Mouse (Mus musculus): ENCODE measurements around the gene Tyw1. TPM values are rescaled to one million over a fixed set of nuclear protein-coding genes. Genes with fewer than 3 reads are reported as not detected.

Gene Tyw1
- polyA plus RNA-seq, 1 experiment from 2014 or later: 30.4 TPM

- no peak overlapping the region for H3K4me3 ChIP-seq
- ATAC-seq (ENCODE audit: low FRiP score, low read depth): no peak
- 80% methylated on average over 11 of the region's 11 CpGs for WGBS
- no peaks in the 10 kb centered on the region for H3K27me3 ChIP-seq
- H3K9ac ChIP-seq (replicated peaks): no peak overlapping the region
- H3K36me3 ChIP-seq: peaks cover 67% of the 10 kb centered on the region
- no peak overlapping the region for H3K4me2 ChIP-seq (replicated peaks)
- H3K9me3 ChIP-seq: no peaks in the 10 kb centered on the region
- no peaks in the 10 kb centered on the region for H3K4me1 ChIP-seq
- no peak overlapping the region for H3K27ac ChIP-seq (replicated peaks)
These were observed 13.6 kb downstream of the Tyw1 start for GRCm38 (mm10) chr5:130268976-130269375.

- H3K4me3 ChIP-seq: no peak overlapping the region
- ATAC-seq (ENCODE audit: low FRiP score, low read depth): no peak
- no peak overlapping the region for H3K27ac ChIP-seq (replicated peaks)
- H3K4me2 ChIP-seq (replicated peaks): no peak overlapping the region
- H3K4me1 ChIP-seq: no peaks in the 10 kb centered on the region
- H3K9me3 ChIP-seq: no peaks in the 10 kb centered on the region
- 95% methylated on average over 1 of the region's 1 CpGs for WGBS
- H3K36me3 ChIP-seq: peaks cover 78% of the 10 kb centered on the region
- H3K27me3 ChIP-seq: no peaks in the 10 kb centered on the region
- H3K9ac ChIP-seq (replicated peaks): no peak overlapping the region
These were observed 16.9 kb downstream of the Tyw1 start for GRCm38 (mm10) chr5:130272344-130272743.

- Histone ChIP-seq H3K4me3 (no peak overlapping the region), H3K36me3 (peaks cover 74% of the 10 kb centered on the region)
These were observed 17.6 kb downstream of the Tyw1 start for GRCm38 (mm10) chr5:130273046-130273445.

GRCm38 (mm10) chr5:130275509-130275908, 20.1 kb downstream of the Tyw1 start:
- H3K4me1 ChIP-seq: no peaks in the 10 kb centered on the region
- H3K27ac ChIP-seq (replicated peaks): no peak overlapping the region
- no peak overlapping the region for H3K9ac ChIP-seq (replicated peaks)
- H3K36me3 ChIP-seq: peaks cover 75% of the 10 kb centered on the region
- WGBS: 60% methylated on average over 4 of the region's 4 CpGs
- H3K9me3 ChIP-seq: no peaks in the 10 kb centered on the region
- H3K27me3 ChIP-seq: no peaks in the 10 kb centered on the region
- ATAC-seq (ENCODE audit: low FRiP score, low read depth): no peak
- no peak overlapping the region for H3K4me3 ChIP-seq
- no peak overlapping the region for H3K4me2 ChIP-seq (replicated peaks)

More at GRCm38 (mm10) chr5:130273046-130273445, 17.6 kb downstream of the Tyw1 start:
- H3K9me3 ChIP-seq: no peaks in the 10 kb centered on the region
- H3K27me3 ChIP-seq: no peaks in the 10 kb centered on the region
- 91% methylated on average over 6 of the region's 6 CpGs for WGBS
- no peak for ATAC-seq (ENCODE audit: low FRiP score, low read depth)
- H3K4me2 ChIP-seq (replicated peaks): no peak overlapping the region
- no peak overlapping the region for H3K27ac ChIP-seq (replicated peaks)
- no peak overlapping the region for H3K9ac ChIP-seq (replicated peaks)
- no peaks in the 10 kb centered on the region for H3K4me1 ChIP-seq

- ATAC-seq (ENCODE audit: low FRiP score, low read depth): no peak
- 87% methylated on average over 7 of the region's 7 CpGs for WGBS
- H3K27ac ChIP-seq (replicated peaks): no peak overlapping the region
These were observed 22.6 kb downstream of the Tyw1 start for GRCm38 (mm10) chr5:130278011-130278472.

GRCm38 (mm10) chr5:130283079-130283732, 27.8 kb downstream of the Tyw1 start:
- no peaks in the 10 kb centered on the region; the same call in 1 of the 2 replicates for H3K9me3 ChIP-seq
- no peak overlapping the region for H3K27ac ChIP-seq (replicated peaks)
- no peak overlapping the region for H3K4me3 ChIP-seq
- peaks cover 86% of the 10 kb centered on the region for H3K36me3 ChIP-seq
- 97% methylated on average over 9 of the region's 9 CpGs for WGBS
- no peak overlapping the region for H3K9ac ChIP-seq (replicated peaks)
- H3K4me2 ChIP-seq (replicated peaks): no peak overlapping the region
- H3K27me3 ChIP-seq: no peaks in the 10 kb centered on the region
- H3K4me1 ChIP-seq: no peaks in the 10 kb centered on the region
- no peak for ATAC-seq (ENCODE audit: low FRiP score, low read depth)

More at GRCm38 (mm10) chr5:130278011-130278472, 22.6 kb downstream of the Tyw1 start:
- Histone ChIP-seq H3K4me3 (no peak overlapping the region), H3K9ac (replicated peaks) (no peak overlapping the region), H3K9me3 (no peaks in the 10 kb centered on the region), H3K36me3 (peaks cover 73% of the 10 kb centered on the region), H3K4me2 (replicated peaks) (no peak overlapping the region), H3K27me3 (no peaks in the 10 kb centered on the region), H3K4me1 (no peaks in the 10 kb centered on the region)

GRCm38 (mm10) chr5:130288106-130288505, 32.7 kb downstream of the Tyw1 start:
- Histone ChIP-seq H3K27me3 (no peaks in the 10 kb centered on the region), H3K36me3 (peaks cover 77% of the 10 kb centered on the region), H3K4me2 (replicated peaks) (no peak overlapping the region), H3K4me1 (no peaks in the 10 kb centered on the region), H3K9ac (replicated peaks) (no peak overlapping the region), H3K27ac (replicated peaks) (no peak overlapping the region), H3K4me3 (no peak overlapping the region), H3K9me3 (peaks cover 3% of the 10 kb centered on the region; the same call in 1 of the 2 replicates)
- WGBS: 93% methylated on average over 7 of the region's 7 CpGs
- no peak for ATAC-seq (ENCODE audit: low FRiP score, low read depth)

GRCm38 (mm10) chr5:130290242-130290641, 34.8 kb downstream of the Tyw1 start:
- H3K4me1 ChIP-seq: no peaks in the 10 kb centered on the region; the same call in 1 of the 2 replicates
- 0 out of 2 replicates have a peak, but pooled peaks cover 3% of the 10 kb centered on the region for H3K9me3 ChIP-seq
- H3K36me3 ChIP-seq: peaks cover 68% of the 10 kb centered on the region
- over 99% methylated on average over 6 of the region's 6 CpGs for WGBS
- no peak overlapping the region for H3K9ac ChIP-seq (replicated peaks)
- no peak for ATAC-seq (ENCODE audit: low FRiP score, low read depth)
- no peaks in the 10 kb centered on the region for H3K27me3 ChIP-seq
- H3K4me3 ChIP-seq: no peak overlapping the region
- H3K27ac ChIP-seq (replicated peaks): no peak overlapping the region
- no peak overlapping the region for H3K4me2 ChIP-seq (replicated peaks)

- H3K4me3 ChIP-seq: no peak overlapping the region
- H3K27me3 ChIP-seq: no peaks in the 10 kb centered on the region
- no peak overlapping the region for H3K4me2 ChIP-seq (replicated peaks)
- H3K27ac ChIP-seq (replicated peaks): no peak overlapping the region
- ATAC-seq (ENCODE audit: low FRiP score, low read depth): no peak
- 96% methylated on average over 12 of the region's 12 CpGs for WGBS
- H3K9me3 ChIP-seq: 0 out of 2 replicates have a peak, but pooled peaks cover 3% of the 10 kb centered on the region
- H3K4me1 ChIP-seq: no peaks in the 10 kb centered on the region; the same call in 1 of the 2 replicates
- no peak overlapping the region for H3K9ac ChIP-seq (replicated peaks)
- peaks cover 64% of the 10 kb centered on the region for H3K36me3 ChIP-seq
These were observed 35.4 kb downstream of the Tyw1 start for GRCm38 (mm10) chr5:130290775-130291174.

GRCm38 (mm10) chr5:130292976-130293375, 37.6 kb downstream of the Tyw1 start:
- Histone ChIP-seq H3K9ac (replicated peaks) (no peak overlapping the region), H3K27me3 (no peaks in the 10 kb centered on the region), H3K4me1 (no peaks in the 10 kb centered on the region; the same call in 1 of the 2 replicates), H3K4me2 (replicated peaks) (no peak overlapping the region), H3K4me3 (no peak overlapping the region), H3K36me3 (peaks cover 61% of the 10 kb centered on the region), H3K27ac (replicated peaks) (no peak overlapping the region), H3K9me3 (0 out of 2 replicates have a peak, but pooled peaks cover 3% of the 10 kb centered on the region)
- no peak for ATAC-seq (ENCODE audit: low FRiP score, low read depth)
- WGBS: 95% methylated on average over 4 of the region's 4 CpGs

- no peak for ATAC-seq (ENCODE audit: low FRiP score, low read depth)
- no peak overlapping the region for H3K4me3 ChIP-seq
- H3K27ac ChIP-seq (replicated peaks): no peak overlapping the region
- H3K4me1 ChIP-seq: no peaks in the 10 kb centered on the region; the same call in 1 of the 2 replicates
- no peak overlapping the region for H3K4me2 ChIP-seq (replicated peaks)
- peaks cover 61% of the 10 kb centered on the region for H3K36me3 ChIP-seq
- no peaks in the 10 kb centered on the region for H3K27me3 ChIP-seq
- WGBS: 84% methylated on average over 5 of the region's 5 CpGs
- no peak overlapping the region for H3K9ac ChIP-seq (replicated peaks)
- 0 out of 2 replicates have a peak, but pooled peaks cover 3% of the 10 kb centered on the region for H3K9me3 ChIP-seq
These were observed 38.5 kb downstream of the Tyw1 start for GRCm38 (mm10) chr5:130293941-130294340.

GRCm38 (mm10) chr5:130294598-130294997, 39.2 kb downstream of the Tyw1 start:
- Histone ChIP-seq H3K4me2 (replicated peaks) (no peak overlapping the region), H3K4me1 (no peaks in the 10 kb centered on the region; the same call in 1 of the 2 replicates), H3K27ac (replicated peaks) (no peak overlapping the region), H3K27me3 (no peaks in the 10 kb centered on the region), H3K4me3 (no peak overlapping the region), H3K9me3 (0 out of 2 replicates have a peak, but pooled peaks cover 3% of the 10 kb centered on the region), H3K36me3 (peaks cover 61% of the 10 kb centered on the region), H3K9ac (replicated peaks) (no peak overlapping the region)
- WGBS: 86% methylated on average over 6 of the region's 6 CpGs
- no peak for ATAC-seq (ENCODE audit: low FRiP score, low read depth)
